Mouse (Mus musculus) kidney, adult 9 months (tissue): ENCODE results near the gene Tbc1d8.
A peak's percentile ranks its signal among the peaks of the same experiment; 100 is the strongest.

Experiments used
- DNase-seq: peaks from one replicate; pipeline ENCODE4 v3.0.0; 2022

Tbc1d8 gene

DNA sequence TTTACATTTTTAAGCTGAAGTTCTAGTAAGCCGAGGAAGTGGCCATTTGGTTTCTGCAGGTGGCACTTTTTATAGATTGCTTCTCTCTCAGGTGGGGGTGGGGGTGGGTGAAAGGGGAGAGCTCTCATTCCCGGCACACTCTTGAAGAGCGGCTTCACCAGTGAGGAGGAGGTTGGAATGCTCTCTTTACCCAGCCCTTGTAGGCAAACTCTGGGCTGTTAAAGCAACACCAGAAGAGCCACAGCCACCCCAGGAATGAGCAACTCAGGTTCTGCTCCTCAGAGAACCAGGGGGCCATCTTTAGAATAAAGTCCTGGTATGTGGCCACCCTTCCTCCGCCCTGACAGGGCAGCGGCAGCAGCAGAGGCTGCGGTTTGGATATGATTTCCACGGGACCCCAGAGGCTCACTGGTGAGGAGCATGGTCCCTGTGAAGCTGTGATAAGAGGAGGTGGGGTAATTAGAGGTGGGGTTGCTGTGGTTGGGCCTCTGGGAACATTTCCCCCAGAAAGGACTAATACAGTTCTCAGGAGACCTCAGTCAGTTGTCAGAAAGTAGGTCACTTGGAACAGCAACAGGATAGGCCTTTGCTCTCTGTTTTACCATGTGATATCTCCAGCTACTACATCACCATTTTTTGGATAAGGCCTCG is 85.2 kb downstream of the Tbc1d8 start:
- no peak for DNase-seq

- peak; percentile 79 for DNase-seq
Measured at GRCm38 (mm10) chr1:39392189-39392588, 86.4 kb downstream of the Tbc1d8 start.

DNA sequence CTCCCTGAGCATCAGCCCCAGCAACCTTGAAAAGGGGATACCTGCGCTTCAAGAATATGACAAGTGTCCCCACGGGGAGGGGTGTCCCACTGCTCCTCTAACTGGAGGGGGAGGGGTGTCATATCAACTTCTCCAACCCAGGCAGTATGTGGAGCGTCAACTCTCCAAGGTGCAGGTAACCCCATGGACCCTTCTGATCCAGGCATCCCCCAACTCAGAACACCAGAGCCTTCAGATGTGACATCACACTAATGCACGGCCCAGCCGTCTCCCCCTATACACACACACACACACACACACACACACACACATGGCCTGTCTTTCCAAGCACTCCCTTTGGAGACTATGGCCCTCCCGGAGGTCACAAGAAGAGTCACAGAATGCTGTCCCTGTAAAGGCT is 86.9 kb downstream of the Tbc1d8 start:
- DNase-seq, result no peak

- no peak for DNase-seq
Measured at GRCm38 (mm10) chr1:39389338-39389737, 89.2 kb downstream of the Tbc1d8 start.

DNA sequence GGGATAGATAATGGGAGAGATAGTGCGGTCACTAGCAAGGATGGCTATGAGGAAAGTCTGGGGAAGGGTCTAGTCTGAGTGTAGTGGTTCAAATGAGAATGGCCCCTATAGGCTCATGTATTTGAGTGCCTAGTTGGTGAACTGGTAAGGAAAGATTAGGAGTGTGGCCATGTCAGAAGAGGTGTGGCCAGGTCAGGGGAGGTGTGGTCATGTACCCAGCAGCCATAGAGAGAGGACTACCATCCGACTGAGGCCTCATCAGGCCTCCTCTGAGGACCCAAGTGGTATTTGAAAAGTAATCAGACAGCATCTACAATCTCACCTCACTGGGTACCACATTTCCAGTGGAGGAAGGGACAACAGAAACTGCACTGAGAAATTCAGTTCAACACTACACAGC is 90.4 kb downstream of the Tbc1d8 start:
- DNase-seq, result no peak

DNA sequence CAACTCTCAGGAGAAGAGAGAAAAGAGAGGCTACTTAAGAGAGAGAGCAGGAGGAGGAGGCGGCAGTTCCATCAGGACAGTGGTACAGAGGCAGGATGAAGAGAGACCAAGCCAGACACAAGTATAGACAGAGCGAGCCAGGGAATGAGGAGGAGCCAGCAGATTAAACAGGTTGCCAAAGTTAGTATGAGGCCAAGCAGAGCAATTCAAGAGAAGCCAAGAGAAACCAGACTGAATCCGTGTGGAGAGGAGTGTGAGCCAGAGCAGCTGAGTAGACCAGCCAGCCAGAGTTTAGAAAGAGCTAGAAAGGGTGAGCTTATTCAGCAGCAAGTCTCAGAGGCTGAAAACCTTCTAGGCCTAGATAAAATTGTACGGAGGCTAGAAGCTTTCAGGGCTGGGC is 91.1 kb downstream of the Tbc1d8 start:
- DNase-seq, result no peak

GRCm38 (mm10) chr1:39386456-39386855 is 92.1 kb downstream of the Tbc1d8 start:
- DNase-seq, result no peak

- DNase-seq, result no peak
Measured at GRCm38 (mm10) chr1:39384914-39385313, 93.6 kb downstream of the Tbc1d8 start.

DNA sequence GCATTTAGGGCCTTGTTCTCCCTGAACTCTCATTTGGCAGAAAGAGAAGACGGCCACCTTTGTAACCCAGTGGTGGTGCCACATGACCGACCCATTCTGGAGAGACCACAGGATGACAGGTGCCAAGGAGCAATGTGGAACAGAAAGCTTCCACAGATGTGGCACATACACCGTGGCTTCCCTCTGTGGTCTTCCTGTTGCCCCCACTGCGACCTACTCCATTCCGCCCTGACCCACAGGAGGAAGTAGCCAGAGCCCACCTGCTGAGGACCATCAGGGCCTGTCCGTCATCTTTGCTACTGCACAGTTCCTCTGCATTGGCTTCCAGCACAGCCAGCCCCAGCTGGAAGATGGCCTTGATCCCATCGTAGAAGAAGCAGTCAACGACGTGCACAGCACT is 97.5 kb downstream of the Tbc1d8 start:
- no peak for DNase-seq

DNA sequence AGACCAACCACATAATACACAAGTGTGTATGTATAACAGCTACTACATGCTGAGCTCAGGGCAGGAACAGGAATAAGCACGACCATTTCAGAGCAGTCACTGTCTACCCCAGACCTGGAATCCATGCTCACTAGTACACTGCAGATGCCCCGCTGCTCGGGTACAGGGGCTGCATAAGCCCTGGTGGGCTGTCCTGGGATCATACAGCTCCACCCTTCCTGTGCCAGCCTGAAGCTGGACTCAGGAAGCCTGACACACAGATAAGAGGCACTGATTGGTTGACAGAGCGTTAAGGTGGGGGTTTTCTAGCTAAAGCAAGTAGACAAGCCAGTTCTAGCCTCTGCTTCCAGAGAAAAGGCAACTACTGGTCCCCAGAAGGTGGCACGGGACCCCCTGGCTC is 99.5 kb downstream of the Tbc1d8 start:
- DNase-seq, result no peak

DNA sequence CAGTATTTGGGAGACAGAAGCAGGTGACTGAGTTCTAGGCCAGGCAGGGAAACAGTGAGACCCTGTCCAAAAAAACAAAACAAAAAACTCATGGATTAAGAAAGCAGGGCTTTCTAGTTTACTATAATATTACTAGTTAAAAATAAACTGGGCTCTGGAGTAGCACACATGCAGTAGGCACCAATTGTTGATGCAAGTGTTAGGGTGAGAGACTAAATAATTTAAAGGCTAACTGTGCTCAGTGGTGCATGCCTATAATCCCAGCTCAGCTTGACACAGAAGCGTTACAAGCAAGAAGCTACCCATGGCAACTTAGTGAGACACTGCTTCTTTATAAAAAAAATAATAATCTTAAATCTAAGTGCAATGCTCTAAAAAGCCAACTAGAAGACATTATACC is 100.0 kb downstream of the Tbc1d8 start:
- DNase-seq, result peak; percentile 29

- DNase-seq, result no peak
Measured at GRCm38 (mm10) chr1:39376726-39377240, 101.8 kb downstream of the Tbc1d8 start.

DNA sequence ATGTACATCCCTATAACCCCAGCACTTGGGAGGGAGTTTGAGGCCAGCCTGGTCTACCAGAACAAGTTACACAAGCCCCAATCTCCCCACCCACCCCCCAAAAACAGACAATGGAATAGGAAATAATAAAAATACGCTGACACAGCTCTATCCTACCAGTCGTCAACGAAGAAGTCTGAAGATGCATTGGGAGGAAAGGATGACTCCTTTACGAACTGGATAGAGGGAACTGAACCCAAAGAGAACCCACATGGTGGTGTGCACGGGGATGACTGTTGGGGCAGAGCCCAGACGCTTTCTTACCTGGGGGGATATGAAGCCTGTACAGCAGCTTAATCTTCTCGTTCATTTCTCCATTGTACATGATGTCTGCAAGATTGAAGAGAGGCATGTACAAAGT is 102.4 kb downstream of the Tbc1d8 start:
- no peak for DNase-seq

GRCm38 (mm10) chr1:39374231-39374809 is 104.2 kb downstream of the Tbc1d8 start:
- DNase-seq, result no peak

DNA sequence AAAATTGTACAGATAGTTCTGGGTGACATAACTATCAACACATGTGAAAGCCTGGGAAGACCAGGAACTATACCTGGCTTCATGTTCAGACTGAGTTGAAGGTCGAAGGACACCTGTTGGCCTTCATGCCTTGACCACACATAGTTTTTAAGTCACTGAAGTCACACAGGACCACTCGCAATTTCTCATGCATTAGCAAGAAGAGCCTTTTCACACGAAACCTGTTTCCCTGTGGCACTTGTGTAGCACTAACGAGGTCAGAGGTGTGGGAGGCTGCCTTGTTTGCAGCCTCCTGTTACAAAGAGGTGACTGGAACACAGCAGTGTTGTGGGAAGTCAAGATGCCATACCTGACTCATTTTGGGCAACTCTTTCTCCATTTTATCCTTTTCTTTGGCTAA is 105.2 kb downstream of the Tbc1d8 start:
- DNase-seq, result no peak

DNA sequence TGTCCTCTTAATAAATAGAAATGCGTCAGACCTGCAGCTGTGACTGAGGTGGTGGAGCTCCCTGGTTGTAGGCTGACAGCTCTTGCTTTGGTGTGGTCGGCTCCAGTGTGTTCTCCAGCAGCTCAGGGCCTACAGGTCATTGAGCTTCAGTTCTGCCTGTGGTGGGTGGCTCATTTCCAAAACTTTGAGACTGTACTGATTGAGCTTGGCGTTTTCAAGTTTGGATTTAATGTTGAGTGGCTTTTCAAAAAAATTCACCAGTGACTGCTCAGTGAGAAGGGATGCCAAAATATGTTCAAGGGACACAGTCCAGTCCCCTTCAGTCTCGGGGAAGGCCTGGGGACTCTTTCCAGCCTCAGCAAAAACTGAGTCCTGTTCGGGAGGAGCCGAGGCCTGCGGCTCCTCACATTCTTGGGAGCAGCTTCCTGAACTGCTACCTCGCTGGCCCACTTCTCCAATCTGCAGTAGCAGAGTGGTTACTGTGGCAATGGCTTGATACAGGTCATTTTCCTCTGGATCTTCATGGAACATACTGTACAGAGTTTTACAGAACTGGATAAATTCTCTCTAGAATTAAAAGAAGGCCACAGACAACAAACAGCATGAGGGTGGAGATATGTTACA is 106.2 kb downstream of the Tbc1d8 start:
- no peak for DNase-seq

GRCm38 (mm10) chr1:39370431-39370830 is 108.1 kb downstream of the Tbc1d8 start:
- no peak for DNase-seq

DNA sequence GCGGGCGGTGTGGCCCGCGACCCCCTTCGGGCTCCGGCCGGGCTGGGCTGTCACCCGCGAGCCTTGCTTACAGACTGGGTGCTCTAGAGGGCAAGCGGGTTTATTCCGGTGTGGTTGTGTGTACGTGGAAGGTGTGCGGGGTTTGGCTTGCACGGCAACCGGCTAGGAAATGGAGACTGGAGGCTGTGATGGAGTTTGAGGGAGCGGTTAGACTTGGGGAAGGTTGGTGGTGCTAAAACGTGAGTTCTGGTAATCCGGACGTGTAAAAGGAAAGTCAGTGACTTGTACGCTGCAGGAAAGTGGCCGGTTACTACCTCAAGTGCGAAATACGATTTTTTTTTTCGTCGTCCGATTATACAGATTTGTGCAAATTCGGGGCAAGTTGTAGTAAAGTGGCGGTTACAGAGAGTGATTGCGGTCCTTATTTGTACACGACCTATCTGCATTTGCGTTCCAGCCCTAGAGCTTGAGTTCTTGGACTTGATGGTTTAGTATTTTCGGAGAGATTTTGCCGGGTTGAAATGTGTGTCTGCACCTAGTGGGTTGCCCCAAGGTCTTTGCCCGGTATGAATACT is 110.2 kb downstream of the Tbc1d8 start:
- DNase-seq, result no peak

DNA sequence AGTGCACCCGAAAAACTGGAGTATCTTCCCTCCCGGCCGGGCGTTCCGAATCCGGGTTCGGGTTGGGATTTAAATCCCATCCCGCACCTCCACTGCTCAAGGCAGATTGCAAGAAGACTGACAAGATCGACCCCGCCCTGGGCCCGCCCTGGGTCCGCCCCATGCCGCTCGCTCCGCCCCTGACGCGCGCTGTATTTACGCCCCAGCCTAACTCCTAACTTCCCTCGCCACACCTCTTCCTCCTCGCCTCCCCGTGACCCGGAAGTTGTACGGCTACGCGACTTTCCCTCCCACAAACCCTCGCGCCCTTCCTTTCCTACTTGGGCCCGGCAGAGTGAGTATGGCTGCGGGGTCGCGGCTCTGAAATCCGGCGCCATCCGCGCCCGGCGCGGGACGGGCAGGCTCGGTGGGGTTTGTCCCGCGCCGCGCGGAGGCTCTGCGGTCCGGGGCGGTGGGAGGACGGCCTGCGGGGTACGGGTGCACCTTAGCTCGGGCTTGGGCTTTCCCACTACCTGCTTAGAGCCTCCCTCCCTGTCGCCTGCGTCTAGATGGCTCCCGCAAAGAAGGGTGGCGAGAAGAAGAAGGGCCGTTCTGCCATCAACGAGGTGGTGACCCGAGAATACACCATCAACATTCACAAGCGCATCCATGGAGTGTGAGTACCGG is 110.8 kb downstream of the Tbc1d8 start, which contains the start of gene Rpl31:
Gene Rpl31 (plus strand): TSS at position 242 of the 666 bp plus-strand sequence.
- DNase-seq, result peak; percentile 99

DNA sequence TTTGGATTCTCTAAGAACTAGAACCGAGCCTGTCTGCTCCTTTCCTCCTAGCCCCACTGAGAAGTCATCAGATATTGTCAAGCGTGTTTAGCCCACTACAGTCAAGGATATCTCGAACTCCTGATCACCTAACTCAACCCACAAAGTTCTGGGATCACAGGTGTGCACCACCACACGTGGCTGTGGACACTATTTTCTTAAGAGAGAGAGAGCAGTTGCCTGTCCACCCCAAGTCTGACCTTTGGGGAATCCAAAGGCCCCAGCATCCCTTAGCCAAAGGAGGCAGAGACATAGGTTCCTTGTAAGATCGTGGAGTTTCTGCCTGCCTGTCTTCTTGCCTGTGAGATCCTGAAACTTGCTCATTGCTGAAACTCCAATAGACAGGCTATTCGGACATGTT is 111.5 kb downstream of the Tbc1d8 start:
- no peak for DNase-seq

GRCm38 (mm10) chr1:39365562-39365961 is 113.0 kb downstream of the Tbc1d8 start:
- no peak for DNase-seq

DNA sequence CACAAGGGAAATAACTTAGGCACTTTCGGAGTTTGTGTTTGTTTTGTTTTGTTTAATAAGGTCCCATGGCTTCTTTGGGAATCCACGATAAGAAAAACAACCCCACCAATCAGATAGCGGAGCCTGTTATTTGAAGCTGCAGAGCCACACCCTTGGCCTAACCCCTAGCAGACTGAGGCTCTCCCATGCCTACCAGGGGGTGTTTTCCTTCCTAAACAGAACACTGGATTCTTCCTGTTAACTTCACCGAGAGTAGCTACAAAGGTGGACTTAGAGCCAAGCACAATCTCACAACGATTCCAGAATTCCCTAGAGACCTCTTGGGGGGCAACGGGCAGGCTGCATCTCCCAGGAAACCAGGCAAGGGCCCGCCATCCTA is 116.1 kb downstream of the Tbc1d8 start:
- DNase-seq, result no peak

GRCm38 (mm10) chr1:39361754-39362514 is 116.6 kb downstream of the Tbc1d8 start:
- DNase-seq, result no peak
